Mouse (Mus musculus): Measurements from ENCODE around the gene Myh15. TPM values are rescaled to one million over a fixed set of nuclear protein-coding genes. Genes with fewer than 3 reads are reported as not detected.
"Not testable (repeated sequence)": the region's sequence is repeated elsewhere in the genome, so short reads cannot be mapped to it uniquely, and the experiment has no call there.

The Myh15 gene
- total RNA-seq, 1 experiment from 2014 or later = not detected

DNA sequence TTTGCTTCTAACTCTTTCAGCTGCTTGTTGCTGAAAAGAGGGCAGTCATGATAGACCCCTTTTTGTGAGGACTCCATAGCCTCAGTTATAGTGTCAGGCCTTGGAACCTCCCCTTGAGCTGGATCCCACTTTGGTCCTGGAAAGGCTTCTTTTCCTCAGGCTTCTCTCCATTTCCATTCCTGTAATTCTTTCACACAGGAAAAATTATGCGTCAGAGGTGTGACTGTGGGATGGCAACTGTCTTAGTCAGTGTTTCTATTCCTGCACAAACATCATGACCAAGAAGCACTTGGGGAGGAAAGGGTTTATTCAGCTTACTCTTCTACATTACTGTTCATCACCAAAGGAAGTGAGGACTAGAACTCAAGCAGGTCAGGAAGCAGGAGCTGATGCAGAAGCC lies 186.2 kb downstream of the Myh15 start:
- not testable (repeated sequence) for ATAC-seq (replicated peaks; ENCODE audit: low read depth, poor library complexity, severe bottlenecking)

Other genes starting within 250 kb of the Myh15 start
- gene Retnlb, start 240.6 kb upstream of the Myh15 start, total RNA-seq (2017) = not detected in 2 replicates
- not detected in 2 replicates for gene Retnla, start 214.9 kb upstream of the Myh15 start, total RNA-seq (2017)
- 5.0 and 8.2 TPM in 2 replicates for gene Retnlg, start 184.9 kb upstream of the Myh15 start, total RNA-seq (2017)
- 37.0 and 39.6 TPM in 2 replicates for gene Dzip3, start 63.3 kb upstream of the Myh15 start, total RNA-seq (2017)
- gene Cip2a, start 63.3 kb upstream of the Myh15 start, total RNA-seq (2017) = 117 and 145 TPM in 2 replicates